Mouse (Mus musculus) macrophage (primary cell): ENCODE measurements around the gene Efhc1. TPM values are rescaled to one million over a fixed set of nuclear protein-coding genes. Genes with fewer than 3 reads are reported as not detected.

Experiments
- polyA plus RNA-seq: library from polyadenylated mRNA; stranded (reverse); fragments of 250-400 nt; gene quantifications from 3 replicates; pipeline ENCODE4 v1.2.4, GENCODE M21; 2018; ENCODE audit warnings: inconsistent platforms

Gene Efhc1
- polyA plus RNA-seq, 1 experiment from 2014 or later, result 0.32 TPM

Other genes starting within 250 kb of the Efhc1 start
- not detected in 3 replicates for gene Il17a, start 220.7 kb upstream of the Efhc1 start, polyA plus RNA-seq
- not detected in 3 replicates for gene Il17f, start 161.0 kb upstream of the Efhc1 start, polyA plus RNA-seq
- 17.6 to 128 TPM (median 30.7 TPM) in 3 replicates for gene Mcm3, start 131.3 kb upstream of the Efhc1 start, polyA plus RNA-seq
- 0.11 to 0.14 TPM (median 0.14 TPM) in 3 replicates for gene Paqr8, start 61.0 kb upstream of the Efhc1 start, polyA plus RNA-seq
- gene Tram2, start 127.6 kb downstream of the Efhc1 start, polyA plus RNA-seq, result 3.8 to 6.1 TPM (median 4.3 TPM) in 3 replicates